Mouse (Mus musculus) thymus, adult 2 months (tissue): ENCODE measurements around the gene Gm10964.

ENCODE experiments used
- CTCF ChIP-seq: fragments of 200-500 bp; IDR thresholded peaks from 2 replicates; pipeline ENCODE4 v1.5.1; 2012; ENCODE audit warnings: mild to moderate bottlenecking, control low read depth, low read length, moderate library complexity, borderline replicate concordance; ENCODE audit not compliant: control insufficient read depth, poor library complexity, insufficient read depth; ENCODE audit errors: extremely low read depth
- POLR2A ChIP-seq: fragments of 200-500 bp; IDR thresholded peaks from 2 replicates; pipeline ENCODE4 v1.6.1; 2012; ENCODE audit warnings: mild to moderate bottlenecking, low read length, control low read depth, moderate library complexity; ENCODE audit not compliant: control insufficient read depth, poor library complexity, insufficient read depth; ENCODE audit errors: extremely low read depth

- no peak for TF ChIP-seq CTCF
- TF ChIP-seq POLR2A = no peak
These were observed 33.7 kb upstream of the Gm10964 start for GRCm38 (mm10) chr3:103705426-103705825.
